Mouse (Mus musculus) cerebellum, adult 8-10 months (tissue): ENCODE measurements around the gene Vasn.

Source experiments
- DNase-seq: peaks from one replicate; pipeline ENCODE4 v3.0.0; 2022

Gene Vasn

GRCm38 (mm10) chr16:4643670-4644419 is 4.1 kb downstream of the Vasn start:
- DNase-seq: peak; percentile 72

- no peak for DNase-seq
Observed at GRCm38 (mm10) chr16:4645867-4646266, 6.1 kb downstream of the Vasn start.

- no peak for DNase-seq
Observed at GRCm38 (mm10) chr16:4646831-4647230, 7.1 kb downstream of the Vasn start.

GRCm38 (mm10) chr16:4647651-4648141 is 8.0 kb downstream of the Vasn start:
- no peak for DNase-seq

GRCm38 (mm10) chr16:4648416-4649023 is 8.8 kb downstream of the Vasn start:
- no peak for DNase-seq

- no peak for DNase-seq
Observed at GRCm38 (mm10) chr16:4649211-4649610, 9.5 kb downstream of the Vasn start.

- DNase-seq: no peak
Observed at GRCm38 (mm10) chr16:4649692-4650091, 10.0 kb downstream of the Vasn start.

GRCm38 (mm10) chr16:4650161-4650560 is 10.4 kb downstream of the Vasn start:
- no peak for DNase-seq

GRCm38 (mm10) chr16:4651081-4651480 is 11.3 kb downstream of the Vasn start:
- DNase-seq: no peak

- no peak for DNase-seq
Observed at GRCm38 (mm10) chr16:4651624-4652023, 11.9 kb downstream of the Vasn start.

- DNase-seq: peak; percentile 67
Observed at GRCm38 (mm10) chr16:4652707-4653416, 13.1 kb downstream of the Vasn start.

GRCm38 (mm10) chr16:4654706-4655105 is 15.0 kb downstream of the Vasn start:
- DNase-seq: peak; percentile 44

GRCm38 (mm10) chr16:4655251-4655734 is 15.6 kb downstream of the Vasn start:
- no peak for DNase-seq

GRCm38 (mm10) chr16:4655764-4656570 is 16.2 kb downstream of the Vasn start:
- no peak for DNase-seq

GRCm38 (mm10) chr16:4656571-4657081 is 16.9 kb downstream of the Vasn start:
- no peak for DNase-seq

- DNase-seq: no peak
Observed at GRCm38 (mm10) chr16:4658781-4659245, 19.1 kb downstream of the Vasn start.

GRCm38 (mm10) chr16:4659326-4659725 is 19.6 kb downstream of the Vasn start:
- no peak for DNase-seq

GRCm38 (mm10) chr16:4661605-4662004 is 21.9 kb downstream of the Vasn start:
- no peak for DNase-seq

GRCm38 (mm10) chr16:4663806-4664205 is 24.1 kb downstream of the Vasn start:
- no peak for DNase-seq

GRCm38 (mm10) chr16:4665726-4666125 is 26.0 kb downstream of the Vasn start:
- no peak for DNase-seq

- peak; percentile 90 for DNase-seq
Observed at GRCm38 (mm10) chr16:4667190-4667808, 27.6 kb downstream of the Vasn start.

- no peak for DNase-seq
Observed at GRCm38 (mm10) chr16:4670317-4670716, 30.6 kb downstream of the Vasn start.
